Mouse (Mus musculus): ENCODE results near the gene Sema3e. TPM values are rescaled to one million over a fixed set of nuclear protein-coding genes. Genes with fewer than 3 reads are reported as not detected.

Gene Sema3e
- polyA plus RNA-seq, 1 experiment from 2014 or later: 0.36 TPM

DNA sequence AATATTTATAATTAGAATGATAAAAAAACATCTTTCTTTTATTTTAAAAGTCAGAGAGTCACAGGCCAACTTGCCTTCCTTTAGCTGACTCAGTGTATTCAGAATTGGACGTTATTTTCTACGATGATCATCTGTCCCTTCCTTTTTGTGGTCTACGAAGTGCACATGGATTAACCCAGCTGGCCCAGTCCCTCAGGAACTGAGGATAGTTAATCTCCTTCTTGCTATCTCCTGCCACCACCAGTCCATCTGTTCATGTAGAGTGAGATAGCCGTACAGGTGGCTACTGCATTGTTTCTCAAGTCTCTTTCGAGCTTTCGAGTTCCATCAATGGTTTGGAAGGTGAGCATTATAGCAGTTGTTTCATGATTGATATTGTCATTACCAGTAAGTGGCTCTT lies 18.9 kb downstream of the Sema3e start:
- DNase-seq (ENCODE audit: low spot score): no peak
- no peak overlapping the region for H3K4me2 ChIP-seq (ENCODE audit: low read depth, severe bottlenecking)
- no peak overlapping the region for H3K4me3 ChIP-seq (ENCODE audit: low read depth, low read length)
- no peak overlapping the region for H3K27ac ChIP-seq (replicated peaks; ENCODE audit: low read depth, low read length)
- no peak for ATAC-seq (ENCODE audit: insufficient number of reproducible peaks, low FRiP score, low TSS enrichment, low read depth)
- H3K9me3 ChIP-seq (ENCODE audit: control insufficient read depth, low read length): no peaks in the 10 kb centered on the region
- H3K9ac ChIP-seq (ENCODE audit: low read length): no peak overlapping the region
- no peaks in the 10 kb centered on the region for H3K36me3 ChIP-seq (ENCODE audit: control insufficient read depth, insufficient read depth, low read length)
- no peaks in the 10 kb centered on the region for H3K27me3 ChIP-seq (ENCODE audit: control insufficient read depth, insufficient read depth, low read length)
- 95% methylated on average over 6 of the region's 6 CpGs for WGBS
- no peaks in the 10 kb centered on the region for H3K4me1 ChIP-seq (ENCODE audit: control insufficient read depth, insufficient read depth, low read length)

DNA sequence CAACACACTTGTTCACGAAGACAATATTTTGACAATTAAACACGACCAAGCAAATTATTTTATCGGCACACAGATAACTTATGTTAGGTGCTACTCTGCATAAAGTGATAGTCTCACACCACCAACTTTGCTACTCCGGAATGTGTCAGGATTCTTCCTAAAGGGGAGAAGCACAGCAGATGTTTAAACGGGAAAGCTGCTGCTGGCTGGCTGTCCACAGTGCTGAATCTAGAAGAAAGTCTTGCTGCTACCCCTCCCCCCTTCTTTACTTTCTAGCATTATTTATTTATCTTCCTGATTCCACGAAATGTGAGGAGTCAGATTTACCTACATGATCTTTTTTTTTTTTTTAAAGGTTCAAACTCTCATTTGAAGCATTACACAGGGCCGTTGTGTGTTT lies 23.6 kb downstream of the Sema3e start:
- no peaks in the 10 kb centered on the region for H3K36me3 ChIP-seq (ENCODE audit: control insufficient read depth, insufficient read depth, low read length)
- no peak for ATAC-seq (ENCODE audit: insufficient number of reproducible peaks, low FRiP score, low TSS enrichment, low read depth)
- H3K9me3 ChIP-seq (ENCODE audit: control insufficient read depth, low read length): no peaks in the 10 kb centered on the region
- no peak overlapping the region for H3K9ac ChIP-seq (ENCODE audit: low read length)
- H3K27me3 ChIP-seq (ENCODE audit: control insufficient read depth, insufficient read depth, low read length): no peaks in the 10 kb centered on the region
- H3K4me2 ChIP-seq (ENCODE audit: low read depth, severe bottlenecking): no peak overlapping the region
- WGBS: 39% methylated on average over 7 of the region's 7 CpGs
- H3K27ac ChIP-seq (replicated peaks; ENCODE audit: low read depth, low read length): no peak overlapping the region
- H3K4me3 ChIP-seq (ENCODE audit: low read depth, low read length): no peak overlapping the region
- H3K4me1 ChIP-seq (ENCODE audit: control insufficient read depth, insufficient read depth, low read length): no peaks in the 10 kb centered on the region
- DNase-seq (ENCODE audit: low spot score): no peak

DNA sequence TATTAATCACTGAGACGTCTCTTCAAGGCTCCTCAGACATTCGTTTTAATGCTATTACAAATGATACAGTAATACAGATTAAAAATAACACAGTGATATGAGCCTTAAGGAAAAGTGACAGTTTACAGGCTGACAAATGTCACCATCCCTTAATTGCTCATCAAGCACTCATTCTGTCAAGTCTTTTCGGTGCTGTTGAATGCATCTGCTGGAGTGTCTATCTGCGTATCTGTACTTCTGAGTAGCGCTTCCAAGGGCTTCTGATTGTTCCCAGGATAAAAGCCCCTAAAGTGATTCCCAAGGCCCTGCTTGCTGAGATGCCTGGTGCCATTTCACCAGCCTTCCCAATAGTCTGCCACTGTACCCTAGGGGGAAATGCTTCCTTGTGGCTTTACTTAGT lies 29.4 kb downstream of the Sema3e start:
- Histone ChIP-seq H3K4me3 (ENCODE audit: low read depth, low read length) (no peak overlapping the region), H3K27me3 (ENCODE audit: control insufficient read depth, insufficient read depth, low read length) (no peaks in the 10 kb centered on the region), H3K4me2 (ENCODE audit: low read depth, severe bottlenecking) (no peak overlapping the region), H3K36me3 (ENCODE audit: control insufficient read depth, insufficient read depth, low read length) (no peaks in the 10 kb centered on the region), H3K9ac (ENCODE audit: low read length) (no peak overlapping the region), H3K4me1 (ENCODE audit: control insufficient read depth, insufficient read depth, low read length) (no peaks in the 10 kb centered on the region), H3K9me3 (ENCODE audit: control insufficient read depth, low read length) (no peaks in the 10 kb centered on the region), H3K27ac (replicated peaks; ENCODE audit: low read depth, low read length) (no peak overlapping the region)
- 72% methylated on average over 5 of the region's 5 CpGs for WGBS
- DNase-seq (ENCODE audit: low spot score): no peak
- ATAC-seq (ENCODE audit: insufficient number of reproducible peaks, low FRiP score, low TSS enrichment, low read depth): no peak

DNA sequence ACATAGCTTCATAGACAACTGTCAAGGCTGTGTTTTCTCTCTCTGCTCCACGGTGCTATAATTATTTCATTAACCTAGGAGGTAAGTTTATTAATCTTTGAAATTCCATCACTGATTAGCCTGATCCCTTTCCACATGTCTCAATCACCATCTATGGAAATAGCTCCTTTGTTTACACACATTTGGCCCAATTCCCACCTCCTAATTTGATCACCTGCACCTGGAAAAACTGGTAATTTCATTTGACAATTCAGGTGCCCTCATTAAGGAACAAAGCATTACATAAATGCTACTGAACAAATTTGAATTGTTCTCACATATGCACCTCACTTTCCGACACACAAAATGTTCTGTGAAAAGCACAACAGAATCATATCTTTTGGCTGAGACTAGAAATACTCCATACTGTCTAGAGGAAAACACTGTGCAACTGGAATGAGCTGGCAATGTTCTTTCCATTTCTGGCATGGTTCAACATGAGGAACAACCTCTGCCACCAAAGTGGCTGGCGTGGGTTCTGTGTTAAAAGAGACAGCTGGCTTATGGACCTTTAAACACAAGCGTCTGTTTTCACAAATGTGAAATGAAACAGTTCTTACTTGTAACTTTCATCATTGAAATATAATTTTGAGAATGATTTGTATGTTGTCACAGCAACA lies 34.9 kb downstream of the Sema3e start:
- Histone ChIP-seq H3K4me3 (ENCODE audit: low read depth, low read length) (no peak overlapping the region), H3K27me3 (ENCODE audit: control insufficient read depth, insufficient read depth, low read length) (no peaks in the 10 kb centered on the region), H3K27ac (replicated peaks; ENCODE audit: low read depth, low read length) (no peak overlapping the region), H3K4me2 (ENCODE audit: low read depth, severe bottlenecking) (no peak overlapping the region), H3K4me1 (ENCODE audit: control insufficient read depth, insufficient read depth, low read length) (no peaks in the 10 kb centered on the region), H3K36me3 (ENCODE audit: control insufficient read depth, insufficient read depth, low read length) (no peaks in the 10 kb centered on the region), H3K9ac (ENCODE audit: low read length) (no peak overlapping the region), H3K9me3 (ENCODE audit: control insufficient read depth, low read length) (no peaks in the 10 kb centered on the region)
- no peak for DNase-seq (ENCODE audit: low spot score)
- ATAC-seq (ENCODE audit: insufficient number of reproducible peaks, low FRiP score, low TSS enrichment, low read depth): no peak
- 87% methylated on average over 4 of the region's 4 CpGs for WGBS

DNA sequence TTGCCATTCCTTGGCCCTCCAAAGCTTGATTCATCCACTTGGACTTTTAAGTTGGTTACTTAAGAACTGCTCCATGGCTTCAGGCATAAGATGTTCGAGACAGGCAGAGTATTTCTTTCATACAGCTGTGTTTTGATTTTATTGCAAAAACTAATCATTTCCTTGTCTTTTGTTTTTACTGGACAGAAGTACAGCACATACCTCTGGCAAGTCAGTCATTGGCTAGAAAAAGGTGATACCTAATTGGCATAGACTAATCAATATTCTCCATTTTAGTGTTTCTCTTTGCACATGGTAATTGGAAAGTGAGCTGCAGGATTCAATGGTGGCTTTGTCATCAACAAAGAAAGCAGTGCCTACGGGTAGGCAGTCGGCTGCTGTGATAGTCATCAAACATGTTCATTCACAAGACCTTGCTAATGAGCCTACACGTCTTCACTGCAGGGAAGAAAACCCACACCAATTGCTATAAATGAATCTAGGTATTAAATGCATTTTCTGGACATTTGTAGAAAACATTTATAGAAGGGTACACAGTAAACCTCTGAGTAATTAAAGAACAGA lies 37.9 kb downstream of the Sema3e start:
- H3K4me2 ChIP-seq (ENCODE audit: low read depth, severe bottlenecking): no peak overlapping the region
- no peak overlapping the region for H3K4me3 ChIP-seq (ENCODE audit: low read depth, low read length)
- H3K4me1 ChIP-seq (ENCODE audit: control insufficient read depth, insufficient read depth, low read length): no peaks in the 10 kb centered on the region
- DNase-seq (ENCODE audit: low spot score) (no peak), ATAC-seq (ENCODE audit: insufficient number of reproducible peaks, low FRiP score, low TSS enrichment, low read depth) (no peak)
- 66% methylated on average over 4 of the region's 4 CpGs for WGBS
- H3K27me3 ChIP-seq (ENCODE audit: control insufficient read depth, insufficient read depth, low read length): no peaks in the 10 kb centered on the region
- H3K9me3 ChIP-seq (ENCODE audit: control insufficient read depth, low read length): no peaks in the 10 kb centered on the region
- H3K9ac ChIP-seq (ENCODE audit: low read length): no peak overlapping the region
- H3K36me3 ChIP-seq (ENCODE audit: control insufficient read depth, insufficient read depth, low read length): no peaks in the 10 kb centered on the region
- no peak overlapping the region for H3K27ac ChIP-seq (replicated peaks; ENCODE audit: low read depth, low read length)

DNA sequence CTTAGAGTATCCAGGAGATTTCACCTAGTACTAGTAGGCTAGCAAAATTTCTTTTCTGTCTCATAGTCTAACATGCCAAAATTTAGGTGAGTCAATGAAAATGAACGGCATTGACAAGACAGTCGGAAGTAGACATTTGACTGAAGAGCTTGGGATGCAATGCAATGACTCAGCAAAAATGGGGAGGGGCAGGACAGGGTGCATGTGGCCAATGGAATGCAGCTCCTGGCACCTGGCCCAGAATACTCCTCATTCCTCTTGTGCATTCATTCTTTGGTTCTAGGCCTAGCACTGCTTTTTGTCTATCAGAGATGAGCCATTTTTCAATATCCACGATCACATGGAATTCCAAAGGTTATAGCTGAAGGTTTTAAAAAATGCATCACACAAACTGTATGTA lies 48.1 kb downstream of the Sema3e start:
- 94% methylated on average over 3 of the region's 3 CpGs for WGBS
- no peak overlapping the region for H3K4me2 ChIP-seq (ENCODE audit: low read depth, severe bottlenecking)
- DNase-seq (ENCODE audit: low spot score) (no peak), ATAC-seq (ENCODE audit: insufficient number of reproducible peaks, low FRiP score, low TSS enrichment, low read depth) (no peak)
- H3K4me3 ChIP-seq (ENCODE audit: low read depth, low read length): no peak overlapping the region
- H3K4me1 ChIP-seq (ENCODE audit: control insufficient read depth, insufficient read depth, low read length): no peaks in the 10 kb centered on the region
- H3K27me3 ChIP-seq (ENCODE audit: control insufficient read depth, insufficient read depth, low read length): no peaks in the 10 kb centered on the region
- H3K9ac ChIP-seq (ENCODE audit: low read length): no peak overlapping the region
- no peaks in the 10 kb centered on the region for H3K36me3 ChIP-seq (ENCODE audit: control insufficient read depth, insufficient read depth, low read length)
- no peak overlapping the region for H3K27ac ChIP-seq (replicated peaks; ENCODE audit: low read depth, low read length)
- no peaks in the 10 kb centered on the region for H3K9me3 ChIP-seq (ENCODE audit: control insufficient read depth, low read length)

DNA sequence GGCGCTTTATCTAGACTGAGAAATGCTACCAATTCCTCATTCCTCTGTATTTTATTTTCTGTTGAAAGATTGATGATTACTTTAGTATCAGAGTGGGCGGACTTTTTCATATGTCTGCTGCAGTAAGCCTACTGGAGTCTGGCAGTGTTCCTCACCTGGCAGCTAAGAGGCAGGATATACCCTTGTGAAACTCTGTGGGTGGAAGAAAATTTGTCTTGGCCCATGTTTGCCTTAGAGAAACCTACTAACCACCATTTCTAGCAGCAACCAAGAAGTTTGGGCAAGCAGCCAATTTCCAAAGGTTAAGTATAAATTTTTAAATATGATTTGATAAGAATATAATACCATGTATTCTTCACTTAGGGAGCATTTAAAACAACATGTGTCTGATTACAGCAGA lies 63.0 kb downstream of the Sema3e start:
- no peak overlapping the region for H3K4me3 ChIP-seq (ENCODE audit: low read depth, low read length)
- H3K9me3 ChIP-seq (ENCODE audit: control insufficient read depth, low read length): no peaks in the 10 kb centered on the region
- no peak overlapping the region for H3K4me2 ChIP-seq (ENCODE audit: low read depth, severe bottlenecking)
- no peaks in the 10 kb centered on the region for H3K4me1 ChIP-seq (ENCODE audit: control insufficient read depth, insufficient read depth, low read length)
- 72% methylated on average over 2 of the region's 2 CpGs for WGBS
- no peaks in the 10 kb centered on the region for H3K36me3 ChIP-seq (ENCODE audit: control insufficient read depth, insufficient read depth, low read length)
- no peaks in the 10 kb centered on the region for H3K27me3 ChIP-seq (ENCODE audit: control insufficient read depth, insufficient read depth, low read length)
- no peak overlapping the region for H3K27ac ChIP-seq (replicated peaks; ENCODE audit: low read depth, low read length)
- no peak overlapping the region for H3K9ac ChIP-seq (ENCODE audit: low read length)
- ATAC-seq (ENCODE audit: insufficient number of reproducible peaks, low FRiP score, low TSS enrichment, low read depth): no peak
- no peak for DNase-seq (ENCODE audit: low spot score)

DNA sequence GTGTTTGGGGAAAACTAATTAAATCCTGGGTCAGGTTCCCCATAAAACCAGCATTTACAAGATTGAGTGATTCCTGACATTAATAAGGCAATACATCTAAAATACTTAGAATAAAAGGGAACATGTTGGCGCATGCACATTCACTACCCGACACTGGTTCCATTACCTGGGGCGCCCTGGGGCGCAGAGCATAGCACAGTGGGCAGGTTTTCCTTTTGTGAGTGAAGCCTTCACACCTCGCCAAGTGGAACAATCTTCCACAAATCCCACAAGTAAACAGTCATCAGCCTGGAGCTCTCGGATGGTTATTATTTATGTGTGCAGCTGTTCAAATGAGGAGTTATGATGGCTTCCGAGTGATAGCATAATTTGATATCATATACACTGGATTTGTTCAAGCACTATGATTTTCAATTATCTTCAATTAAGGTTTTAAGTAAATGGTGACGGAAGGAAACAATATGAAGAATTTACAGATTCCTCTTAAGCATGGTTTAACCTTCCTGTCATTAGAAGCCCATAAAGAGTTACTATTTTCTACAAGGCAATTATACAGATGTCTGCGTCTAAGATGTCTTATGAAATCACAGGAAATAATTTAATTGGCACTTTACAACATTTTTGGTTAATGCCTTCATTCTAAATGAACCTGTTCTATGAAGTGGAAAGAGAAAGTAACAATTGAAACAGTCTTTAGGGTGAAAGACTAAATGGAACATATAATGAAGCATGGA lies 65.0 kb downstream of the Sema3e start:
- DNase-seq (ENCODE audit: low spot score): no peak

More for the DNA sequence above, 65.0 kb downstream of the Sema3e start:
- Histone ChIP-seq H3K27me3 (ENCODE audit: control insufficient read depth, insufficient read depth, low read length) (no peaks in the 10 kb centered on the region), H3K9ac (ENCODE audit: low read length) (no peak overlapping the region), H3K4me1 (ENCODE audit: control insufficient read depth, insufficient read depth, low read length) (no peaks in the 10 kb centered on the region), H3K4me2 (ENCODE audit: low read depth, severe bottlenecking) (no peak overlapping the region), H3K27ac (replicated peaks; ENCODE audit: low read depth, low read length) (no peak overlapping the region), H3K9me3 (ENCODE audit: control insufficient read depth, low read length) (no peaks in the 10 kb centered on the region), H3K36me3 (ENCODE audit: control insufficient read depth, insufficient read depth, low read length) (no peaks in the 10 kb centered on the region), H3K4me3 (ENCODE audit: low read depth, low read length) (no peak overlapping the region)
- WGBS: 56% methylated on average over 9 of the region's 9 CpGs
- ATAC-seq (ENCODE audit: insufficient number of reproducible peaks, low FRiP score, low TSS enrichment, low read depth): no peak
